Mouse (Mus musculus): ENCODE results near the gene Pdia3. TPM values are rescaled to one million over a fixed set of nuclear protein-coding genes. Genes with fewer than 3 reads are reported as not detected.

Gene Pdia3
- polyA plus RNA-seq, 1 experiment from 2014 or later: 578 TPM

- Histone ChIP-seq H3K27ac (no peak overlapping the region), H3K36me3 (replicated peaks) (peaks cover 60% of the 10 kb centered on the region), H3K9me3 (no peaks in the 10 kb centered on the region), H3K27me3 (ENCODE audit: poor library complexity, severe bottlenecking) (no peaks in the 10 kb centered on the region), H3K4me3 (peak overlapping the region; percentile 79; the same call in 1 of the 2 replicates), H3K4me1 (peaks cover 36% of the 10 kb centered on the region)
- DNase-seq (ENCODE audit: extremely low spot score, low spot score): no peak
- WGBS: 94% methylated on average over 6 of the region's 6 CpGs
These were observed 2.8 kb downstream of the Pdia3 start for GRCm38 (mm10) chr2:121416356-121416755.

GRCm38 (mm10) chr2:121418476-121418875 lies 4.9 kb downstream of the Pdia3 start:
- peaks cover 24% of the 10 kb centered on the region for H3K4me1 ChIP-seq
- no peaks in the 10 kb centered on the region for H3K9me3 ChIP-seq
- H3K27ac ChIP-seq: no peak overlapping the region
- 92% methylated on average over 3 of the region's 3 CpGs for WGBS
- H3K27me3 ChIP-seq (ENCODE audit: poor library complexity, severe bottlenecking): no peaks in the 10 kb centered on the region
- H3K36me3 ChIP-seq (replicated peaks): peaks cover 81% of the 10 kb centered on the region
- no peak for DNase-seq (ENCODE audit: extremely low spot score, low spot score)
- H3K4me3 ChIP-seq: no peak overlapping the region

GRCm38 (mm10) chr2:121423166-121423565 lies 9.6 kb downstream of the Pdia3 start:
- Histone ChIP-seq H3K9me3 (no peaks in the 10 kb centered on the region), H3K4me3 (no peak overlapping the region), H3K36me3 (replicated peaks) (peaks cover 97% of the 10 kb centered on the region), H3K27me3 (ENCODE audit: poor library complexity, severe bottlenecking) (no peaks in the 10 kb centered on the region), H3K27ac (no peak overlapping the region), H3K4me1 (no peaks in the 10 kb centered on the region)
- 91% methylated on average over 2 of the region's 2 CpGs for WGBS
- DNase-seq (ENCODE audit: extremely low spot score, low spot score): no peak

- Histone ChIP-seq H3K9me3 (no peaks in the 10 kb centered on the region), H3K4me1 (no peaks in the 10 kb centered on the region), H3K4me3 (no peak overlapping the region), H3K27me3 (ENCODE audit: poor library complexity, severe bottlenecking) (no peaks in the 10 kb centered on the region), H3K36me3 (replicated peaks) (peaks cover 99% of the 10 kb centered on the region), H3K27ac (no peak overlapping the region)
- 95% methylated on average over 2 of the region's 2 CpGs for WGBS
- DNase-seq (ENCODE audit: extremely low spot score, low spot score): no peak
These were observed 12.3 kb downstream of the Pdia3 start for GRCm38 (mm10) chr2:121425890-121426289.

GRCm38 (mm10) chr2:121434854-121435253 lies 21.3 kb downstream of the Pdia3 start:
- H3K4me3 ChIP-seq: no peak overlapping the region
- no peaks in the 10 kb centered on the region for H3K27me3 ChIP-seq (ENCODE audit: poor library complexity, severe bottlenecking)
- H3K27ac ChIP-seq: no peak overlapping the region
- DNase-seq (ENCODE audit: extremely low spot score, low spot score): no peak
- peaks cover 99% of the 10 kb centered on the region for H3K36me3 ChIP-seq (replicated peaks)
- WGBS: 95% methylated on average over 1 of the region's 1 CpGs
- H3K4me1 ChIP-seq: no peaks in the 10 kb centered on the region
- no peaks in the 10 kb centered on the region for H3K9me3 ChIP-seq

GRCm38 (mm10) chr2:121439746-121440145 lies 26.2 kb downstream of the Pdia3 start:
- Histone ChIP-seq H3K36me3 (replicated peaks) (peaks cover 53% of the 10 kb centered on the region), H3K27ac (no peak overlapping the region), H3K4me3 (no peak overlapping the region), H3K4me1 (peaks cover 20% of the 10 kb centered on the region), H3K27me3 (ENCODE audit: poor library complexity, severe bottlenecking) (peaks cover 29% of the 10 kb centered on the region), H3K9me3 (no peaks in the 10 kb centered on the region)
- DNase-seq (ENCODE audit: extremely low spot score, low spot score): no peak
- WGBS: 86% methylated on average over 4 of the region's 4 CpGs

GRCm38 (mm10) chr2:121440834-121441605 lies 27.4 kb downstream of the Pdia3 start:
- no peaks in the 10 kb centered on the region for H3K9me3 ChIP-seq
- peaks cover 40% of the 10 kb centered on the region for H3K36me3 ChIP-seq (replicated peaks)
- H3K4me3 ChIP-seq: no peak overlapping the region
- H3K27ac ChIP-seq: no peak overlapping the region
- H3K4me1 ChIP-seq: peaks cover 20% of the 10 kb centered on the region
- peaks cover 29% of the 10 kb centered on the region for H3K27me3 ChIP-seq (ENCODE audit: poor library complexity, severe bottlenecking)
- WGBS: 59% methylated on average over 5 of the region's 5 CpGs
- no peak for DNase-seq (ENCODE audit: extremely low spot score, low spot score)

- Histone ChIP-seq H3K4me1 (peaks cover 20% of the 10 kb centered on the region), H3K4me3 (peak overlapping the region; percentile 49), H3K36me3 (replicated peaks) (peaks cover 34% of the 10 kb centered on the region), H3K27me3 (ENCODE audit: poor library complexity, severe bottlenecking) (peaks cover 29% of the 10 kb centered on the region), H3K9me3 (no peaks in the 10 kb centered on the region), H3K27ac (no peak overlapping the region)
- no peak for DNase-seq (ENCODE audit: extremely low spot score, low spot score)
- 6% methylated on average over 11 of the region's 11 CpGs for WGBS
These were observed 28.2 kb downstream of the Pdia3 start for GRCm38 (mm10) chr2:121441800-121442199.

- H3K9me3 ChIP-seq: no peaks in the 10 kb centered on the region
- peaks cover 27% of the 10 kb centered on the region for H3K36me3 ChIP-seq (replicated peaks)
- peak; percentile 61 for DNase-seq (ENCODE audit: extremely low spot score, low spot score)
- 0 out of 2 replicates have a peak overlapping the region, but pooled peaks have one; percentile 6 for H3K27ac ChIP-seq
- 2% methylated on average over 30 of the region's 30 CpGs for WGBS
- H3K4me3 ChIP-seq: peak overlapping the region; percentile 49
- H3K27me3 ChIP-seq (ENCODE audit: poor library complexity, severe bottlenecking): peaks cover 29% of the 10 kb centered on the region
- H3K4me1 ChIP-seq: peaks cover 20% of the 10 kb centered on the region
These were observed 28.9 kb downstream of the Pdia3 start for GRCm38 (mm10) chr2:121442259-121443067.

- DNase-seq (ENCODE audit: extremely low spot score, low spot score): no peak
- 20% methylated on average over 8 of the region's 8 CpGs for WGBS
- Histone ChIP-seq H3K4me1 (peaks cover 25% of the 10 kb centered on the region), H3K4me3 (peak overlapping the region; percentile 49), H3K27me3 (ENCODE audit: poor library complexity, severe bottlenecking) (peaks cover 29% of the 10 kb centered on the region), H3K27ac (no peak overlapping the region), H3K9me3 (no peaks in the 10 kb centered on the region), H3K36me3 (replicated peaks) (peaks cover 21% of the 10 kb centered on the region)
These were observed 29.4 kb downstream of the Pdia3 start for GRCm38 (mm10) chr2:121443068-121443349.

- H3K4me3 ChIP-seq: peak within 1 kb of the TSS; percentile 49; the same call in 1 of the 2 replicates
- H3K4me1 ChIP-seq: peaks cover 30% of the 10 kb centered on the region
- 83% methylated on average over 1 of the region's 1 CpGs for WGBS
- H3K27ac ChIP-seq: no peak within 1 kb of the TSS
- H3K9me3 ChIP-seq: no peaks in the 10 kb centered on the region
- peaks cover 29% of the 10 kb centered on the region for H3K27me3 ChIP-seq (ENCODE audit: poor library complexity, severe bottlenecking)
- DNase-seq (ENCODE audit: extremely low spot score, low spot score): no peak
- H3K36me3 ChIP-seq (replicated peaks): peaks cover 10% of the 10 kb centered on the region
These were observed 30.6 kb downstream of the Pdia3 start, which contains the start of gene Ell3 for GRCm38 (mm10) chr2:121444178-121444577. Gene Ell3, minus strand, starts transcription at chr2:121444278.

GRCm38 (mm10) chr2:121445117-121445516 lies 31.5 kb downstream of the Pdia3 start:
- 88% methylated on average over 3 of the region's 3 CpGs for WGBS
- H3K27ac ChIP-seq: no peak overlapping the region
- H3K4me3 ChIP-seq: no peak overlapping the region
- no peak for DNase-seq (ENCODE audit: extremely low spot score, low spot score)
- H3K4me1 ChIP-seq: peaks cover 31% of the 10 kb centered on the region
- H3K9me3 ChIP-seq: no peaks in the 10 kb centered on the region
- H3K27me3 ChIP-seq (ENCODE audit: poor library complexity, severe bottlenecking): peaks cover 29% of the 10 kb centered on the region
- H3K36me3 ChIP-seq (replicated peaks): peaks cover under 1% of the 10 kb centered on the region; the same call in 1 of the 2 replicates

- H3K27me3 ChIP-seq (ENCODE audit: poor library complexity, severe bottlenecking): peaks cover 18% of the 10 kb centered on the region
- no peak overlapping the region for H3K27ac ChIP-seq
- 81% methylated on average over 4 of the region's 4 CpGs for WGBS
- DNase-seq (ENCODE audit: extremely low spot score, low spot score): no peak
- no peaks in the 10 kb centered on the region for H3K9me3 ChIP-seq
- H3K4me3 ChIP-seq: no peak overlapping the region
- peaks cover 44% of the 10 kb centered on the region for H3K4me1 ChIP-seq
- peaks cover 7% of the 10 kb centered on the region for H3K36me3 ChIP-seq (replicated peaks)
These were observed 32.9 kb downstream of the Pdia3 start for GRCm38 (mm10) chr2:121446506-121446905.
